Mouse (Mus musculus) heart, adult 10 weeks (tissue): ENCODE measurements around the gene Lce3c. TPM values are rescaled to one million over a fixed set of nuclear protein-coding genes. Genes with fewer than 3 reads are reported as not detected.

Source experiments
- polyA plus RNA-seq: library from polyadenylated mRNA; stranded (reverse); fragments of 350-450 nt; fragmentation: Illumina TruSeq; extraction: RNeasy Lipid Tissue Mini Kit (QIAGEN cat#74804); gene quantifications from one replicate; pipeline ENCODE4 v1.2.3, GENCODE M21; 2014; ENCODE audit warnings: low read depth, low replicate concordance

Gene Lce3c
- not detected for polyA plus RNA-seq

GRCm38 (mm10) chr3:92944186-92944585 is at the start of gene Lce3c:
Lce3c (plus strand) TSS chr3:92944486.

GRCm38 (mm10) chr3:92926130-92926529 is 18.2 kb upstream of the Lce3c start, which contains the start of gene Lce3a:
Lce3a (minus strand) TSS chr3:92926230.

GRCm38 (mm10) chr3:92932679-92933078 is 11.6 kb upstream of the Lce3c start, which contains the start of gene Lce3b:
Lce3b (plus strand) TSS chr3:92932979.

GRCm38 (mm10) chr3:92957090-92957489 is 12.8 kb downstream of the Lce3c start, which contains the start of gene Lce3d:
Lce3d (plus strand) TSS chr3:92957390.

GRCm38 (mm10) chr3:92966761-92967160 is 22.5 kb downstream of the Lce3c start, which contains the start of gene Lce3e:
Lce3e (plus strand) TSS chr3:92967061.

GRCm38 (mm10) chr3:92991926-92992325 is 47.6 kb downstream of the Lce3c start, which contains the start of gene Lce3f:
Lce3f (plus strand) TSS chr3:92992226.

Other genes with a start within 250 kb of the Lce3c start
- not detected for gene Lce1e, start 235.4 kb upstream of the Lce3c start, polyA plus RNA-seq
- not detected for gene Lce1f, start 224.1 kb upstream of the Lce3c start, polyA plus RNA-seq
- gene Gm38119, start 205.4 kb upstream of the Lce3c start, polyA plus RNA-seq: not detected
- not detected for gene Lce1g, start 192.1 kb upstream of the Lce3c start, polyA plus RNA-seq
- not detected for gene Lce1h, start 179.4 kb upstream of the Lce3c start, polyA plus RNA-seq
- gene Lce1i, start 165.6 kb upstream of the Lce3c start, polyA plus RNA-seq: not detected
- not detected for gene Lce1j, start 154.0 kb upstream of the Lce3c start, polyA plus RNA-seq
- gene Lce1k, start 136.6 kb upstream of the Lce3c start, polyA plus RNA-seq: not detected
- gene Kprp, start 117.2 kb upstream of the Lce3c start, polyA plus RNA-seq: not detected
- gene Lce1l, start 93.2 kb upstream of the Lce3c start, polyA plus RNA-seq: not detected
- not detected for gene 2310050C09Rik, start 74.3 kb upstream of the Lce3c start, polyA plus RNA-seq
- gene Lce3a, start 18.3 kb upstream of the Lce3c start, polyA plus RNA-seq: not detected
- not detected for gene Lce3b, start 11.5 kb upstream of the Lce3c start, polyA plus RNA-seq
- gene Lce3d, start 12.9 kb downstream of the Lce3c start, polyA plus RNA-seq: not detected
- not detected for gene Lce3e, start 22.6 kb downstream of the Lce3c start, polyA plus RNA-seq
- not detected for gene Lce3f, start 47.7 kb downstream of the Lce3c start, polyA plus RNA-seq
- not detected for gene Crct1, start 71.2 kb downstream of the Lce3c start, polyA plus RNA-seq
- not detected for gene Lce1m, start 74.6 kb downstream of the Lce3c start, polyA plus RNA-seq
- not detected for gene Gm4858, start 124.3 kb downstream of the Lce3c start, polyA plus RNA-seq
- not detected for gene Crnn, start 200.3 kb downstream of the Lce3c start, polyA plus RNA-seq